Mouse (Mus musculus): ENCODE results near the gene Gjd3. TPM values are rescaled to one million over a fixed set of nuclear protein-coding genes. Genes with fewer than 3 reads are reported as not detected.

Gjd3 gene
- polyA plus RNA-seq, 1 experiment from 2014 or later, result 0.44 TPM

GRCm38 (mm10) chr11:98947969-98948569 lies 34.7 kb downstream of the Gjd3 start:
- no peaks in the 10 kb centered on the region for H3K27me3 ChIP-seq (ENCODE audit: insufficient read depth, poor library complexity, severe bottlenecking)

GRCm38 (mm10) chr11:98945605-98945977 lies 37.2 kb downstream of the Gjd3 start:
- Histone ChIP-seq H3K4me3 (no peak overlapping the region), H3K27me3 (ENCODE audit: insufficient read depth, poor library complexity, severe bottlenecking) (no peaks in the 10 kb centered on the region), H3K4me1 (replicated peaks) (peaks cover 82% of the 10 kb centered on the region), H3K36me3 (peaks cover 16% of the 10 kb centered on the region), H3K9me3 (no peaks in the 10 kb centered on the region), H3K27ac (peak overlapping the region; percentile 87)
- 62% methylated on average over 3 of the region's 3 CpGs for WGBS
- DNase-seq (ENCODE audit: low spot score), result no peak

More at GRCm38 (mm10) chr11:98947969-98948569, 34.7 kb downstream of the Gjd3 start:
- DNase-seq (ENCODE audit: low spot score), result no peak
- H3K27ac ChIP-seq, result no peak overlapping the region
- H3K9me3 ChIP-seq, result no peaks in the 10 kb centered on the region
- peaks cover 33% of the 10 kb centered on the region for H3K36me3 ChIP-seq
- H3K4me3 ChIP-seq, result no peak overlapping the region
- 88% methylated on average over 18 of the region's 18 CpGs for WGBS
- H3K4me1 ChIP-seq (replicated peaks), result peaks cover 78% of the 10 kb centered on the region

GRCm38 (mm10) chr11:98944897-98945604 lies 37.8 kb downstream of the Gjd3 start:
- 35% methylated on average over 11 of the region's 11 CpGs for WGBS
- DNase-seq (ENCODE audit: low spot score), result no peak
- Histone ChIP-seq H3K4me3 (peak overlapping the region; percentile 16; the same call in 1 of the 2 replicates), H3K36me3 (peaks cover 10% of the 10 kb centered on the region; the same call in 1 of the 2 replicates), H3K27ac (peak overlapping the region; percentile 87), H3K9me3 (no peaks in the 10 kb centered on the region), H3K27me3 (ENCODE audit: insufficient read depth, poor library complexity, severe bottlenecking) (peaks cover 2% of the 10 kb centered on the region; the same call in 1 of the 2 replicates), H3K4me1 (replicated peaks) (peaks cover 82% of the 10 kb centered on the region)

- Histone ChIP-seq H3K27ac (peak overlapping the region; percentile 87), H3K9me3 (no peaks in the 10 kb centered on the region), H3K4me1 (replicated peaks) (peaks cover 82% of the 10 kb centered on the region), H3K36me3 (no peaks in the 10 kb centered on the region), H3K4me3 (peak overlapping the region; percentile 16; the same call in 1 of the 2 replicates), H3K27me3 (ENCODE audit: insufficient read depth, poor library complexity, severe bottlenecking) (peaks cover 12% of the 10 kb centered on the region)
- 32% methylated on average over 14 of the region's 14 CpGs for WGBS
- DNase-seq (ENCODE audit: low spot score), result peak; percentile 30
Observed at GRCm38 (mm10) chr11:98943741-98944461, 38.9 kb downstream of the Gjd3 start.

- H3K4me1 ChIP-seq (replicated peaks), result peaks cover 90% of the 10 kb centered on the region
Observed at GRCm38 (mm10) chr11:98942923-98943641, 39.7 kb downstream of the Gjd3 start.

GRCm38 (mm10) chr11:98942555-98942922 lies 40.3 kb downstream of the Gjd3 start:
- Histone ChIP-seq H3K9me3 (no peaks in the 10 kb centered on the region), H3K36me3 (no peaks in the 10 kb centered on the region), H3K27me3 (ENCODE audit: insufficient read depth, poor library complexity, severe bottlenecking) (peaks cover 17% of the 10 kb centered on the region), H3K27ac (peak overlapping the region; percentile 87), H3K4me1 (replicated peaks) (peaks cover 94% of the 10 kb centered on the region), H3K4me3 (peak overlapping the region; percentile 80)
- 72% methylated on average over 3 of the region's 3 CpGs for WGBS
- no peak for DNase-seq (ENCODE audit: low spot score)

More at GRCm38 (mm10) chr11:98942923-98943641, 39.7 kb downstream of the Gjd3 start:
- Histone ChIP-seq H3K36me3 (no peaks in the 10 kb centered on the region), H3K27me3 (ENCODE audit: insufficient read depth, poor library complexity, severe bottlenecking) (peaks cover 17% of the 10 kb centered on the region), H3K27ac (peak overlapping the region; percentile 87), H3K9me3 (no peaks in the 10 kb centered on the region), H3K4me3 (peak overlapping the region; percentile 80)
- peak; percentile 12 for DNase-seq (ENCODE audit: low spot score)
- 84% methylated on average over 8 of the region's 8 CpGs for WGBS

- H3K4me3 ChIP-seq, result peak overlapping the region; percentile 80
- H3K9me3 ChIP-seq, result no peaks in the 10 kb centered on the region
- 5% methylated on average over 15 of the region's 15 CpGs for WGBS
- peaks cover 94% of the 10 kb centered on the region for H3K4me1 ChIP-seq (replicated peaks)
- peak; percentile 88 for DNase-seq (ENCODE audit: low spot score)
- no peaks in the 10 kb centered on the region for H3K36me3 ChIP-seq
- H3K27me3 ChIP-seq (ENCODE audit: insufficient read depth, poor library complexity, severe bottlenecking), result peaks cover 17% of the 10 kb centered on the region
- H3K27ac ChIP-seq, result peak overlapping the region; percentile 87
Observed at GRCm38 (mm10) chr11:98941826-98942550, 40.8 kb downstream of the Gjd3 start.

GRCm38 (mm10) chr11:98941341-98941825 lies 41.4 kb downstream of the Gjd3 start:
- H3K4me1 ChIP-seq (replicated peaks), result peaks cover 98% of the 10 kb centered on the region
- H3K27me3 ChIP-seq (ENCODE audit: insufficient read depth, poor library complexity, severe bottlenecking), result peaks cover 21% of the 10 kb centered on the region
- no peaks in the 10 kb centered on the region for H3K9me3 ChIP-seq
- no peak for DNase-seq (ENCODE audit: low spot score)
- no peaks in the 10 kb centered on the region for H3K36me3 ChIP-seq
- H3K4me3 ChIP-seq, result peak overlapping the region; percentile 80
- WGBS, result 5% methylated on average over 12 of the region's 12 CpGs
- peak overlapping the region; percentile 87 for H3K27ac ChIP-seq

- peak overlapping the region; percentile 87 for H3K27ac ChIP-seq
- peak overlapping the region; percentile 80 for H3K4me3 ChIP-seq
- H3K36me3 ChIP-seq, result no peaks in the 10 kb centered on the region
- WGBS, result 38% methylated on average over 3 of the region's 3 CpGs
- H3K9me3 ChIP-seq, result no peaks in the 10 kb centered on the region
- peaks cover 100% of the 10 kb centered on the region for H3K4me1 ChIP-seq (replicated peaks)
- peaks cover 27% of the 10 kb centered on the region for H3K27me3 ChIP-seq (ENCODE audit: insufficient read depth, poor library complexity, severe bottlenecking)
- peak; percentile 8 for DNase-seq (ENCODE audit: low spot score)
Observed at GRCm38 (mm10) chr11:98940776-98941175, 42.0 kb downstream of the Gjd3 start.

GRCm38 (mm10) chr11:98939953-98940641 lies 42.7 kb downstream of the Gjd3 start:
- H3K36me3 ChIP-seq, result no peaks in the 10 kb centered on the region
- peaks cover 33% of the 10 kb centered on the region for H3K27me3 ChIP-seq (ENCODE audit: insufficient read depth, poor library complexity, severe bottlenecking)
- no peaks in the 10 kb centered on the region for H3K9me3 ChIP-seq
- H3K27ac ChIP-seq, result peak overlapping the region; percentile 87
- WGBS, result 51% methylated on average over 11 of the region's 11 CpGs
- peak overlapping the region; percentile 80 for H3K4me3 ChIP-seq
- no peak for DNase-seq (ENCODE audit: low spot score)
- peaks cover 100% of the 10 kb centered on the region for H3K4me1 ChIP-seq (replicated peaks)

GRCm38 (mm10) chr11:98939084-98939952 lies 43.5 kb downstream of the Gjd3 start:
- Histone ChIP-seq H3K4me3 (peak overlapping the region; percentile 80), H3K9me3 (no peaks in the 10 kb centered on the region), H3K27me3 (ENCODE audit: insufficient read depth, poor library complexity, severe bottlenecking) (peaks cover 41% of the 10 kb centered on the region), H3K4me1 (replicated peaks) (peaks cover 98% of the 10 kb centered on the region), H3K36me3 (no peaks in the 10 kb centered on the region), H3K27ac (peak overlapping the region; percentile 87)
- no peak for DNase-seq (ENCODE audit: low spot score)
- WGBS, result 48% methylated on average over 15 of the region's 15 CpGs

Data from hindbrain, embryonic 10.5 days (tissue).